Mouse (Mus musculus): ENCODE measurements around the gene Ppp1r1b. TPM values are rescaled to one million over a fixed set of nuclear protein-coding genes. Genes with fewer than 3 reads are reported as not detected.

The Ppp1r1b gene
- polyA plus RNA-seq (2015; fragmentation: Nextera tagmentation; extraction: Ambion mirVana) = 91.7 and 92.3 TPM in 2 replicates

GRCm38 (mm10) chr11:98348083-98348961, at the start of gene Ppp1r1b:
Ppp1r1b (plus strand) TSS chr11:98348404.
- Histone ChIP-seq H3K9me3 (ENCODE audit: control insufficient read depth, low read length) (no peaks in the 10 kb centered on the region), H3K27ac (ENCODE audit: low read length) (no peak within 1 kb of the TSS), H3K4me3 (ENCODE audit: low read length) (peak within 1 kb of the TSS; percentile 62), H3K36me3 (ENCODE audit: control insufficient read depth, insufficient read depth, low read length) (no peaks in the 10 kb centered on the region), H3K4me2 (ENCODE audit: low read depth, low read length) (peak within 1 kb of the TSS; percentile 90), H3K9ac (ENCODE audit: low read depth, low read length) (peak within 1 kb of the TSS; percentile 72), H3K27me3 (replicated peaks; ENCODE audit: control insufficient read depth, insufficient read depth, low read length) (peaks cover 47% of the 10 kb centered on the region), H3K4me1 (ENCODE audit: control insufficient read depth, insufficient read depth, low read length) (peaks cover 14% of the 10 kb centered on the region)
- ATAC-seq = peak; percentile 70
- WGBS = under 1% methylated on average over 55 of the region's 55 CpGs

- no peak overlapping the region for H3K4me3 ChIP-seq (ENCODE audit: low read length)
- peaks cover 6% of the 10 kb centered on the region; the same call in 1 of the 2 replicates for H3K27me3 ChIP-seq (replicated peaks; ENCODE audit: control insufficient read depth, insufficient read depth, low read length)
- H3K4me1 ChIP-seq (ENCODE audit: control insufficient read depth, insufficient read depth, low read length) = peaks cover 31% of the 10 kb centered on the region
- H3K36me3 ChIP-seq (ENCODE audit: control insufficient read depth, insufficient read depth, low read length) = no peaks in the 10 kb centered on the region
- 16% methylated on average over 10 of the region's 10 CpGs for WGBS
- no peak for ATAC-seq
- H3K9ac ChIP-seq (ENCODE audit: low read depth, low read length) = no peak overlapping the region
- H3K27ac ChIP-seq (ENCODE audit: low read length) = no peak overlapping the region
- no peaks in the 10 kb centered on the region for H3K9me3 ChIP-seq (ENCODE audit: control insufficient read depth, low read length)
- no peak overlapping the region for H3K4me2 ChIP-seq (ENCODE audit: low read depth, low read length)
These were observed 49.6 kb upstream of the Ppp1r1b start for GRCm38 (mm10) chr11:98298484-98299205.

- Histone ChIP-seq H3K4me2 (ENCODE audit: low read depth, low read length) (no peak overlapping the region), H3K4me3 (ENCODE audit: low read length) (no peak overlapping the region), H3K9ac (ENCODE audit: low read depth, low read length) (no peak overlapping the region), H3K4me1 (ENCODE audit: control insufficient read depth, insufficient read depth, low read length) (no peaks in the 10 kb centered on the region), H3K9me3 (ENCODE audit: control insufficient read depth, low read length) (no peaks in the 10 kb centered on the region), H3K27me3 (replicated peaks; ENCODE audit: control insufficient read depth, insufficient read depth, low read length) (peaks cover 46% of the 10 kb centered on the region), H3K36me3 (ENCODE audit: control insufficient read depth, insufficient read depth, low read length) (no peaks in the 10 kb centered on the region), H3K27ac (ENCODE audit: low read length) (no peak overlapping the region)
- ATAC-seq = no peak
- 2% methylated on average over 26 of the region's 26 CpGs for WGBS
These were observed 34.3 kb upstream of the Ppp1r1b start for GRCm38 (mm10) chr11:98313790-98314323.

GRCm38 (mm10) chr11:98317479-98317878, 30.7 kb upstream of the Ppp1r1b start:
- Histone ChIP-seq H3K27me3 (replicated peaks; ENCODE audit: control insufficient read depth, insufficient read depth, low read length) (peaks cover 74% of the 10 kb centered on the region), H3K36me3 (ENCODE audit: control insufficient read depth, insufficient read depth, low read length) (no peaks in the 10 kb centered on the region), H3K9ac (ENCODE audit: low read depth, low read length) (no peak overlapping the region), H3K4me3 (ENCODE audit: low read length) (no peak overlapping the region), H3K27ac (ENCODE audit: low read length) (no peak overlapping the region), H3K9me3 (ENCODE audit: control insufficient read depth, low read length) (no peaks in the 10 kb centered on the region), H3K4me1 (ENCODE audit: control insufficient read depth, insufficient read depth, low read length) (no peaks in the 10 kb centered on the region), H3K4me2 (ENCODE audit: low read depth, low read length) (no peak overlapping the region)
- WGBS = 4% methylated on average over 7 of the region's 7 CpGs
- no peak for ATAC-seq

- no peak overlapping the region for H3K4me3 ChIP-seq (ENCODE audit: low read length)
- no peak overlapping the region for H3K4me2 ChIP-seq (ENCODE audit: low read depth, low read length)
- H3K27me3 ChIP-seq (replicated peaks; ENCODE audit: control insufficient read depth, insufficient read depth, low read length) = peaks cover 83% of the 10 kb centered on the region
- WGBS = 2% methylated on average over 14 of the region's 14 CpGs
- H3K9ac ChIP-seq (ENCODE audit: low read depth, low read length) = no peak overlapping the region
- no peaks in the 10 kb centered on the region for H3K4me1 ChIP-seq (ENCODE audit: control insufficient read depth, insufficient read depth, low read length)
- no peak for ATAC-seq
- H3K27ac ChIP-seq (ENCODE audit: low read length) = no peak overlapping the region
- no peaks in the 10 kb centered on the region for H3K9me3 ChIP-seq (ENCODE audit: control insufficient read depth, low read length)
- H3K36me3 ChIP-seq (ENCODE audit: control insufficient read depth, insufficient read depth, low read length) = no peaks in the 10 kb centered on the region
These were observed 29.6 kb upstream of the Ppp1r1b start for GRCm38 (mm10) chr11:98318421-98319116.

- Histone ChIP-seq H3K27ac (ENCODE audit: low read length) (no peak overlapping the region), H3K36me3 (ENCODE audit: control insufficient read depth, insufficient read depth, low read length) (no peaks in the 10 kb centered on the region), H3K9ac (ENCODE audit: low read depth, low read length) (no peak overlapping the region), H3K4me3 (ENCODE audit: low read length) (no peak overlapping the region), H3K4me2 (ENCODE audit: low read depth, low read length) (no peak overlapping the region), H3K9me3 (ENCODE audit: control insufficient read depth, low read length) (no peaks in the 10 kb centered on the region), H3K27me3 (replicated peaks; ENCODE audit: control insufficient read depth, insufficient read depth, low read length) (peaks cover 84% of the 10 kb centered on the region), H3K4me1 (ENCODE audit: control insufficient read depth, insufficient read depth, low read length) (no peaks in the 10 kb centered on the region)
- 5% methylated on average over 15 of the region's 15 CpGs for WGBS
- no peak for ATAC-seq
These were observed 29.1 kb upstream of the Ppp1r1b start for GRCm38 (mm10) chr11:98319120-98319519.

GRCm38 (mm10) chr11:98319544-98319943, 28.7 kb upstream of the Ppp1r1b start:
- Histone ChIP-seq H3K9ac (ENCODE audit: low read depth, low read length) (no peak overlapping the region), H3K27me3 (replicated peaks; ENCODE audit: control insufficient read depth, insufficient read depth, low read length) (peaks cover 88% of the 10 kb centered on the region), H3K4me2 (ENCODE audit: low read depth, low read length) (no peak overlapping the region), H3K9me3 (ENCODE audit: control insufficient read depth, low read length) (no peaks in the 10 kb centered on the region), H3K27ac (ENCODE audit: low read length) (no peak overlapping the region), H3K36me3 (ENCODE audit: control insufficient read depth, insufficient read depth, low read length) (no peaks in the 10 kb centered on the region), H3K4me3 (ENCODE audit: low read length) (no peak overlapping the region), H3K4me1 (ENCODE audit: control insufficient read depth, insufficient read depth, low read length) (no peaks in the 10 kb centered on the region)
- ATAC-seq = no peak
- WGBS = 16% methylated on average over 4 of the region's 4 CpGs

- Histone ChIP-seq H3K9ac (ENCODE audit: low read depth, low read length) (no peak overlapping the region), H3K9me3 (ENCODE audit: control insufficient read depth, low read length) (no peaks in the 10 kb centered on the region), H3K36me3 (ENCODE audit: control insufficient read depth, insufficient read depth, low read length) (no peaks in the 10 kb centered on the region), H3K4me2 (ENCODE audit: low read depth, low read length) (no peak overlapping the region), H3K27ac (ENCODE audit: low read length) (no peak overlapping the region), H3K4me1 (ENCODE audit: control insufficient read depth, insufficient read depth, low read length) (no peaks in the 10 kb centered on the region), H3K27me3 (replicated peaks; ENCODE audit: control insufficient read depth, insufficient read depth, low read length) (peaks cover 92% of the 10 kb centered on the region), H3K4me3 (ENCODE audit: low read length) (no peak overlapping the region)
- 6% methylated on average over 2 of the region's 2 CpGs for WGBS
- no peak for ATAC-seq
These were observed 28.3 kb upstream of the Ppp1r1b start for GRCm38 (mm10) chr11:98319944-98320343.

GRCm38 (mm10) chr11:98320381-98320780, 27.8 kb upstream of the Ppp1r1b start:
- no peak for ATAC-seq
- no peaks in the 10 kb centered on the region for H3K36me3 ChIP-seq (ENCODE audit: control insufficient read depth, insufficient read depth, low read length)
- WGBS = 16% methylated on average over 12 of the region's 12 CpGs
- no peak overlapping the region for H3K27ac ChIP-seq (ENCODE audit: low read length)
- H3K27me3 ChIP-seq (replicated peaks; ENCODE audit: control insufficient read depth, insufficient read depth, low read length) = peaks cover 94% of the 10 kb centered on the region
- H3K4me3 ChIP-seq (ENCODE audit: low read length) = no peak overlapping the region
- H3K4me1 ChIP-seq (ENCODE audit: control insufficient read depth, insufficient read depth, low read length) = no peaks in the 10 kb centered on the region
- H3K9ac ChIP-seq (ENCODE audit: low read depth, low read length) = no peak overlapping the region
- H3K9me3 ChIP-seq (ENCODE audit: control insufficient read depth, low read length) = no peaks in the 10 kb centered on the region
- no peak overlapping the region for H3K4me2 ChIP-seq (ENCODE audit: low read depth, low read length)

Measured in intestine, embryonic 16.5 days (tissue).